Mouse (Mus musculus): ENCODE results near the gene Ccng2.
A peak's percentile ranks its signal among the peaks of the same experiment; 100 is the strongest.

Gene Ccng2

DNA sequence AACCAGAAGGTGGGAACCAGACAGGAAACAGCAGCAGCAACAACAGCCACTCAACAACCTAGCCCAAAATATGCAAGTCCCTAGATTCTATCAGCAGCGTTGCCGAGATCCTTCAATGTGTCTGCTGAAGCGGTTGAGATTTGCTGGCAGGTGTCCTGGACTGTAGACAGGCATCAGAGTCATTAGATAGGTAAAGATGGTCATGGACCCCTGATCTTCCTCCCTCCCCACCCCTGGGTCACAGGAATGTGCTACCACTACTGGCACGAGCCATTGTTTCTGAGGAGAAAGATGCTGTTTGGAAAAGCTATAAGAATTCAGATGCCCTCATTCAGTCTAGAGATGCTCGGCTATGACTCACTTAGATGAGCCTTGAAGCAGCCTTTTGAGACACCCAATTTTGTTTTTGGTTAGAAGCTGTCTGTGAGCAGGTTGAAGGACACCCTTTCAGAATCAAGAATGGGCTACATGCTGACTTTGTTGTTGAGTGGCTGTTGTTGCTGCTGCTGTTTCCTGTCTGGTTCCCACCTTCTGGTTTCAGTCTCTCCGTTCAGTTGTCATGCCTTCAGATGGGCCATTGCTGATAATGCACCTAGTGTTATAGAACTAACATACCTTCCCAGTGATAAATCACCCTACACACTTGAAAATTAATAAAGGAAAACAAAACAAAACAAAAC, 3.5 kb upstream of the Ccng2 start:
- no peak for DNase-seq (ENCODE audit: extremely low spot score)

DNA sequence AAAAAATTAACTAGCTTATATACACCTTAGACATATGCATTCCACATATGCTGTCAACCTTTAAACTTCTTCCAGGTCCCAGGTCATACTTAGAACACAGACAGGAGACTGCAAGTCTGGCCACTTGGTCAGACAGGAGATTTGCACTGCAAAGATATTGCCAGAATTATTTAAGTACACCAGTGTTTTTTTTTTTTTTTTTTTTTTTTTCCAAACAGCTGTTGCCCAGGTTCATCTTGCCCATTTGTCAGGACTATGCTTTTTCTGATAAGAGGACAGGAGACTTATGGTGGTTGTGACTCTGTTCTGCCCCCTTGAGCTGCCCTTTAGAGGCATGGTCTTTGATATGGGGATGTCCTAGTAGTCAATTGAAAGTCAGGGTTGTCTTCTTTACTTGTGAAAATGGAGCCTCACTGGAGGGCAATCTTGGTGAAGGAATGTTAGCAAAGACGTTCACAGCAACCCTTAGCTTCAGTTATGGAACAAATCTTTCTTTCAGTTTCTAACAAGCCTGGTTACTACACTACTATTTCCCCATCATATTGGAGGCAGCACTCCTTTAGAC, 2.8 kb upstream of the Ccng2 start:
- DNase-seq (ENCODE audit: extremely low spot score) = no peak

DNA sequence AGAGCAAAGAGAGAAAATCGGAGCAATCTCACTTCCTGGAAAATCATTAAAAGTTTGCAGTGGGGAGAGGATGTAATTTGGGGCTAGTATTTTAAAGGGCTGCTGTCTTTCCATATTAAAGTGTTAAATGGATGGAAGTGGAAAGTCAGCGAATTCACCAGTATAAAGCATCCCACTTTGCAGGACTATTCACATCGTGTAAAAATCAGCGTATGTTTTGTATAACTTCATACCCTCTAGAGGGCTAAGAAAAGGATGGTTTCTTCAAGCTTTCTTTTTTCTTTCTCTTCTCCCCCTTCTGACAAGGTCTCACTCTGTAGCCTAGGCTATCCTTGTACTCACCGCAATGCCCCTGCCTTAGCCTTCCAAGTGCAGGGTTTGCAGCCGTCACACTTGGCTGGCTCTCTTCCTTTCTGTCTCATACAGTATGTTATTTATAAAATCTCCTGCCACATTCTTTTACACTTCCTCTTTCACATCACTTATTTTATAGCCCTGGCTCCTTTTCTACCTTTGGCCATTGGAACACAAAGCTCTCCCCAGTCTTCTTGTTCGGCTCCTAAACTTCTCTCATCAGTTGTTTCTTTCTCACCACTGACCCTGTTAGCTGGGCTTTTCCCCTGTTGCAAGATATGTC, 1.8 kb upstream of the Ccng2 start:
- DNase-seq (ENCODE audit: extremely low spot score) = no peak

DNA sequence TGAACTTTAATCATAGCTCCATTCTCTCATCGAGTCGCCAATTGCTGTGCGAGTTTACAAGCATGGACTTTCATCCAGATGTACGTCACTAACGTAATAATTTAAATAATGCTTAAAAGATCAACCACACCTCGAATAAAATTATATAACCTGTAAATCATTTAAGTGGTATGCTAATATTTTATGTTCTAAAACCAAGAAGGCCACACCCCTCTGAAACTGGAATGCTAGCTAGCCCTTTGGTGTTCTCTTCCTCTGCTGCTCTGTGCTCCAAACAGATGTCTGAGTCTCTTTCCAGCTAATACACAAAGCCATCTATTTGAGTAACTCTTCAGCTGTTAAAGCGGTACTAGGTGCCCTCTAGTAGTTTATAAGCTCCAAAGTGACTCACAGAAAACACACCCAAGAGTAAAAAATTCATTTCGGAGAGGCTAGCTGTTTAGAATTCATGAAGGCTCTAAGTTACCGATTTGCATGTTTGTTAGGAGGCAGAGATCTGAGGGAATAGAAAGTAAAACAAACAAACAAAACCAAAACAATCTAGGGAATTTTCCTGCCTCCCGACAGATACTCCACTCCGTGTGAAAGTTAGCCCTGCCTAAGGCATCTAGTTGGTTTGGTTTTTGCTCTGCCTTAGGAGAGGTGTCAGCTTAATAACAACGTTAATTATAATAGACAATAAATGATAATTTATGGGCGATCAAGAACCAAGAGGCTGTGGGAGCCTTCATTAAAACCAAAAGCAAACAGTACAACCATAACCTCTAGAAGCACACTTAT, 1.1 kb upstream of the Ccng2 start:
- DNase-seq (ENCODE audit: extremely low spot score) = no peak

DNA sequence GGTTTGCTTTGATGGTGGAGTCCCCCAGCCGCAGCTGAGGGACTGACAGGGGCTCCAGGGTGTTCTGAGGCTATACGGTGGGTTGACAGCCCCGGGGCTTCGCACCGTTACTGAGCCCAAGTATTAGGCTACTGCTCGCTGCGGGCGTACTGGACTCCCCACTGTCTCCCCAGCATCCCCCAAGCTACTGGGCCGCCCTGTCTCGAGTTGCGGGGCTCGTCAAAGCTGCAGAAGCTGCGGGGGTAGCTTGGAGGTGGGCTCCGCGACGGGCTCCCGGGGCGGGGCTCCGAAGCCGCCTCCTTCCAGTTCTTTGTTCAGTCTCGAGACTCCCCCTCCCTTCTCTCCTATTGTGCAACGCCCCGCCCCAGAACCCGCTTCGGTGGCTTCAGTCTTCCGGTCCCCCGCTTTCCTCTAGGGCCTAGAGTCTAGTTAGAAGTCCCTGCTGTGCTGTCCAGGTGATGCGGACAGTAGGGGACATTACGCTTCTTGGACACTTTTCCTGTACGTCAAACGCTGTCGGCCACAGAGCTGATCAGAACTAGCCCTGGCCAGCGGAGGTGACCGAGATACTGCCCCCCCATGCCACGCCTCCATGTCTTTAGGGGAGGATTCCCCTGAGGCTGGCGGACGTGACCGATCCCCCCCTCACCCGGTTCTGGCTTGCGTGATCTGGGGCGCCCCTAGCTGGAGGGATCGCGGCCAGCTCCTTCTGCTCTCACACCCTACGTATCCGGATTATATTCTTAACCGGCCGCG, 972 bp downstream of the Ccng2 start:
- DNase-seq (ENCODE audit: extremely low spot score) = peak; percentile 90

DNA sequence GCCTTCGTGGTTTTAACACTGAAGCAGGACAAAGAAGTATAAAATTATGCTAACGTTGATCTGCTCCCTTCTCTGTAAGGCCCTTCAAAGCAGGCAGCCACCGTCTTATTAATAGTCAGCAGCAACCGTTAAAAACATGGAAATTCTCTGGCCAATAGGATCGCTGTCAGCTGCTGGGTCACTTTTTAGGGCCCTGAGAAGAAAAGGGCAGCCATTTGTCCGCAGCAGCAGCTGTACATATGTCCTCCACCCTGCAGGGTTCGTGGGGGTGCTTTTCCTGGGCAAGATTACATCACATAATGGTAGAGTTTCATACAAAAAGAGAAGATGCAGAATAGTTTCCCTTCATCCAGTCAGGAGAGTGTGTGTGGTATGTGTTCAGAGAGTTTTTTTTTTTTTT, 3.0 kb downstream of the Ccng2 start:
- no peak for DNase-seq (ENCODE audit: extremely low spot score)

DNA sequence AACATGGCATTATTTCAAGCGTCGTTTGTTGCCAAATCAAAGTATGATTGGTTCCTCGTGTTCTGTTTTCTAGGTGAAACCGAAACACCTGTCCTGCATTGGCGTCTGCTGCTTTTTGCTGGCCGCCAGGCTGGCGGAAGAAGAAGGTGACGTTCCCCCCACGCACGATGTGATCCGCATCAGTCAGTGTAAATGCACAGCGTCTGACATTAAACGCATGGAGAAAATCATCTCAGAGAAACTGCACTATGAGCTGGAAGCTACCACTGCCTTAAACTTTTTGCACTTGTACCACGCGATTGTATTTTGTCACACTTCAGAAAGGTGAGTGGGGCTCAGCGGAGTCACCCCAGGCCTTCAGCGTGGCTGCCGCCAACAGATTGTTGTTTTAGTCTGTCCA, 3.7 kb downstream of the Ccng2 start:
- no peak for DNase-seq (ENCODE audit: extremely low spot score)

DNA sequence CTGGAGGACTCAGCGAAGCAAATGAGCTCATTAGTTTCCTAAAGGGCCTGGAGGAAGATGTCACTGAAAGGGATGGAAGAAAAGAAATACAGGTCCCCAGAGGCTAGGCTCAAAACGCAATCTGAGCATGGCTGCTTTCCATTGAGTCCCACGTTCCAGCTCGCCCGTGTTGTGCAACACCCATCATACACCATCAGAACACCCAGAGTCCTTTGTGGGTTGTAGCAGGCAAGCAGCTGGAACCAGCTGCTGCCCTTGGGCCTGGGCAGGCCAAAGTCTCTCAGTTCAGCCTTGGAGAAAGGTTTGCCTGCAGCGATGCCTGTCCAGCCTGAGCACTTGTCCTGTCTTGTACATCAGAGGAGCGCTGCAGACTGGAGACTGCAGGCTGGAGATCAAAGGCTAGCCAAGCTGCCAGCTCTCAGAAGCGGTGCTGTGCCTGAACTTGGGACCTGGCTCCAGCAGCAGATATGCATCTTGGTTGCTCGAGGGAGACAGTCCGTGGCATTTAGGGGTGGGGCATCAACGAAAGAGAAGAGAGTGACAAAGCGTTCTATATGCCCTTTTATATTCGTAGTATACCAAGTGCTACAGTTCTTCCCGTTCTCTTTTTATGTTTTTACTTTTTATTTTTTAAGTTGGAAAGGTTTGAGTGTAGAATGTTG, 15.5 kb downstream of the Ccng2 start:
- no peak for DNase-seq (ENCODE audit: extremely low spot score)

DNA sequence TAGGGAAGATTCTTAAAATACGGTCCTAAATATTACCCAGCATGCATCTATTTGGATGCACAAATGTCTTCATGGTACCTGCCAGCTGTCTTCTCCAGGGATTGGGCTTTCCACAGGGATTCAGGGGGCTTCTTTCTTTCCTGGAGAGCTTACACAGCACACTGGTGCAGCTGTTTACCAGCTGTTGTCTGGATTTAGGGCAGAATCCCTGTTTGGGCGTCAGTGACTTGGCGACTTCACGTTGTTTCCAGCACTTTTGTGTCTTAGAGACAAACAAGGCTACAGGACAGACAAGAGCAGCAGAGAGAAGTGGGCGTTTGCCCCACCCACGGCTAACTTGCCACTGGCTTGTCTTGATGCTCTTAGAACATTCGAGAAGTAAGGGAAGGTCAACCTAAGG, 16.1 kb downstream of the Ccng2 start:
- no peak for DNase-seq (ENCODE audit: extremely low spot score)

DNA sequence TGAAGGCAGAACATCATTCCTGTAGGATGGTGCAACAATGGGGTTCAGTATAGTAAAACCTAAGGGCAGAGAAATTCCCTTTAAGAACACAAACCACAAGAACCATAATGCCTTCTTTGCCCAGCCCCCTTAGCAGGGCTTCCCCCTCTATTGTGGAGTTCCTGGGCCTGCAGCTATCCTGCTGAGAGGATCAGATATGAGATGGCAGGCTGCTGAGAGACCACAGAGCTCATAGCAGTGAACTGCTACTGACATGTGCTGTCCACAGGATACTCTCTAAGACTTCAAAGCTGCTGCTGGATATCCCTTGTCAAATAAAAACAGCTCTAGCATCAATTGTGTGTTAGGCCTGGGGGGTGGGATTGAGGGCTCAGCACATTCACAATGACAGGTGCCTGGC, 21.5 kb downstream of the Ccng2 start:
- DNase-seq (ENCODE audit: extremely low spot score) = no peak

DNA sequence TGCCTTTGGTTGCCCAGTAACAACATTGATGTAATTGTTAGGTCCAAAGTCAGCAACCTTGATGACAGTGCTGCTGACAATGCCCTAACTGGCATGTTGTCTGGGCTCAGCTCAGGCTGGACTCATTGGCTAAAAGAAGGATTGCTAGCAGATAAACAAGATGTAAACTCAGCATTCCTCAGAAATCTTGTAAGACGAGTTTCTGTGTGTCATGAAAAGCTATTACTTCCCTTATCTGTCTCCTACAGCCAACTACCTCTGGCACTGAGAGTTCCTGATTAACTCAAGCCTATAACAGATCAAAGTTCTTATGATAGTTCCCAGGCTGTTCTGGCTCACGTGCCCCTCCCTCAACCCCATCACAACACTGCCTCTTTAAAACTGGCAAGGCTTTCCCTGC, 23.2 kb downstream of the Ccng2 start:
- no peak for DNase-seq (ENCODE audit: extremely low spot score)

DNA sequence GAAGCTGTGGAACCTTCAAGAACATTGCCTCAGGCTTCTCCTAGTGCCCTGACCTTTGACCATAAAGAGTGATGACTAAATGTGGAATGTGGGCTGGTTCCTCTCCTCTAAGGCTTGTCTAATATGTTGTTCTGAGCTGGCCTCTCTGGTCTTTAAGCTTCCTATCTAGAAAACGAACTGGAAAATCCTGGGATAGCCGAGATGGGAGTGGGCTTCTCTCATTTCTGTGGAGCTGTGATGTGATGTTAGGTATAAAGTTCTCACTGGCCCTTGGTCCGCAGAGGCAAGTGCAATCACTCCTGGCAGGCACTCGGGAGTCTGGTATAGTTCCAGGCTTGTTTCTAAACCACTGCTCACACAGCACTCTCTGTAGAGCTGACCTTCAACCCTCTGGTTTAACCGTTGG, 29.3 kb downstream of the Ccng2 start:
- no peak for DNase-seq (ENCODE audit: extremely low spot score)

DNA sequence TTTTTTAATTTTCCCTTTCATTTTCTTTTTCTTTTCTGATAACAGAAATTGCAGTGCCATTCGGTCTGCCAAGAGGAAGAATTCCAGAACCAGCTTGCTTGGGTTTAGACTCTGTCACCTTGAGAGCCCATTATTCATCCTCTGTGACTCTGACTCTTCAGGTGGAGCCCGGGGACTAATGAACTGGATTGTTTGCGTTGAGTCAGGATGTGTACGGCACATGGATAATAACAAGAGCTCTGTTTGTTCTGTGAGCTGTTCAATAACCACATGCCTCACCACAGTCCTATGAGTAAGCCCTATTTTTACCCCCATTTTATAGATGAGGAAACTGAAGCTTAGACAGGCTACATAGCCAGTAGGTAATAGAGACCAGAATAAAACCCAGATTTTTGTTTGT, 29.7 kb downstream of the Ccng2 start:
- DNase-seq (ENCODE audit: extremely low spot score) = no peak

DNA sequence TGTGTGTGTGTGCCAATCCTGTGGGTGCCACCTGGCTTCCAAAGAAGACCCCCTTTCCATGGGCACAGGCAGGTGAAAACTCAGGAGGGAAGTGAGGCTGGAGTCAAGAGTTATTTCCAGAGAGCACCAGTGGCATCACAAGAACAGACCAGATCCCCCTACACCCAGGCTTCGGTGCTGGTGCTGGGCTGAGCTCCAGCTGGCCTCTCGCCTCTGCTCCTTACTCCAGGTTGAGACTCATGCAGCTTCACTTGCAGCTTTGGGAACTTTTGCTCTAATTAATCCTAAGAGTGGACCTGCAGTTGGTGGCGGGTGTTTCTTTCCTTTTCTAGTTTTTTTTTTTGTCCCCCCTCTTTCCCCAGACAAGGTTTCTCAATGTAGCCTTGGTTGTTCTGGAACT, 30.3 kb downstream of the Ccng2 start:
- DNase-seq (ENCODE audit: extremely low spot score) = no peak

DNA sequence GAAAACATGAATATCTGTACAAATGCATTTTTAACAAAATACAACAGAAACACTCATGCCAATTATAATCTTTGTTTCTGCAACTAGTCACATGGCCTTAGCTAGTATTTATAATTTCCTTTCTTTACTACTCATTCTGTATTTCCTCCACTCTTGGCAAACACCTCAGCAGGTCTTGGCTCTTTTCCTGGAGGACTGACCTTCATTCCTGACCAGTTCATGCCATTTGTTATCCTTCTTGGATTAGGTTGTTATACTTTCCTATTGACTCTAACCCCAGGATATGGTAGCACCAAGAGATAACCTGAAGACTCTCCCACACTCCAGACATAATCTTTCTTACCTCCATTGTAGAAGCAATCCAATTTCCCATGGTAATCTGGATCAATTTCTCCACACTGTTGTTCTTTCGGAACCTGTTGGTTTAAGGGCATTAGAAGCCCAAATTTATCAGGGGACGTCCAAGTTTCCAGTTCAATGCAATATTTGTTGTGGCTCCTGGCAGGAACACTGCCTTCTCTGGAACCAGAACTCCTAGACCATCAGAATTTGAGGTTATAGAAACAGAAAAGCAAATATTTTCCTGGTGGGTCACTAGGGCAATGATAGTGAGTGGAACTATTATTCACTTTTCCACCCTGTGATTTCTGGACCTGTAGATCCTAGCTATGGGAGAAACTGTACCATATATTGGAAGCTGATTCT, 38.2 kb downstream of the Ccng2 start:
- DNase-seq (ENCODE audit: extremely low spot score) = no peak

DNA sequence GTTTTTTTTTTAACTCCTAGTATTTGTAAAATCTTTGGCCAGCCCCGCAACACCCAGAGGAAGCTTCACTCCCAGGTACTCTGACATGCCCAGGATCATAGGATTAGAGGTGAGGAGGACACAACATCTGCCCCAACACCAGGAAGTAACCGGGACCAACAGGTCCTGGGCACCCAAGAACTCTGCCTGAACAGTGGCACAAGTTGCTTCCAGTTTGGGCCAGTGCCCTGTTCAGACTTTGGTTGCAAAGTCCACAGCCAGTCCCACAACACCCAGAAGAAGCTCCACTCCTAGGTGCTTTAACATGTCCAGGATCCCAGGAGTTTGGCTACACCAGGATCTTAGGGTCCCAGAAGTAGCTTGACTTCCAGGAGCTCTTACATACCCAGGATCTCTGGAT, 41.9 kb downstream of the Ccng2 start:
- no peak for DNase-seq (ENCODE audit: extremely low spot score)

DNA sequence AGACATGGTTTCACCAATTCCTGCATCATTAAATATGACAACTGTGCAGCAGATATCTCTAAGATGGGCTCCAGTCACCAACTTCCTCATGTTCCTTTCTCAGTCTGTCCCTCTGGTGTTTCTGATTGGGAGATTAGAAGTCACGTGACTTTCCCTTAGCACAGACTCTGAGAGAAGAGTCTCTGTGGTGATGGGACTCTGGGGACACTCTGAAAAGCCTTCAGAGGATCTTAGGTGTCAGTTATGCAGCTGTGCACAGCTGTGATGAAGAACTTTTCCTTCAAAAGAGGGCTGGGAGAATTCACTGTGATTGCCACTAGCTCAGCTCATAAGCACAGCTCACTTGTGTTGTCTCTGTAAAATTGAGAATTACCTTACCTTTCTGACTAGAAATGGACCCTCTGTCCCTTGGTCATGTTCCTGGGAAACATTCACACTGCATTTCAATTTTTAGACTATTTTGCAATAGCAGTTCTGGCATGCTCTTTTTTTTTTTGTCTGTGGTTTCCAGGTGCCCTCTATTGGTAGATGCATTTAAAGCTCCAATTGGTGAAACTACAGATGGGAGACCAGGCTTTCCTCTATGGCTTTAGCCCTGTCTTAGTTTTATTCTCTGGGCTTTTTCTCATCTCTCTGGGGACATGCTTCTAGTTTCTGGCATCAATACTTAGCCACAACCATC, 56.4 kb downstream of the Ccng2 start:
- no peak for DNase-seq (ENCODE audit: extremely low spot score)

Measured in embryo, embryonic 9.5 days (tissue).